Mouse (Mus musculus): Measurements from ENCODE around the gene Gm266.

The Gm266 gene

DNA sequence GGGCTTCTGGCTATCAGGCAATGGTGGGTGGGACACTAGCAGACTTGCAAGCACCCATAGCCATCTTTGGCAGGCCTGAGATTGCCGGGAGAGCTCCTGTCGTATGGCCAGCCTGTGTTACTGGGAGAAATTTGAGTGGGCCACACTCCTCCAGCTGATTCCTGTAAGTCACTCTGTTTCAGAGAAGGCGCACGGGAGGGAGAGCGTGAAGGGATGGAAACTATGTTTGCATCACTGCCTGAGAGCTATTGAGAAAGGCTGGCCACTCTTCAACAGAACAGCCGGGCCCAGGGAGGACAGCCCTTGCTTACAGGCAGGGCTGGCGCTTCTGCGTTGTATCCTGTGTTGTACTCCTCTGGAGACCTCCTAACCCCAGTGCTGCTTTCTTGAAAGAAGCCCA is 49.0 kb downstream of the Gm266 start:
- no peak for DNase-seq (ENCODE audit: low spot score)

GRCm38 (mm10) chr12:111436170-111436569 is 49.5 kb downstream of the Gm266 start:
- no peak for DNase-seq (ENCODE audit: low spot score)

DNA sequence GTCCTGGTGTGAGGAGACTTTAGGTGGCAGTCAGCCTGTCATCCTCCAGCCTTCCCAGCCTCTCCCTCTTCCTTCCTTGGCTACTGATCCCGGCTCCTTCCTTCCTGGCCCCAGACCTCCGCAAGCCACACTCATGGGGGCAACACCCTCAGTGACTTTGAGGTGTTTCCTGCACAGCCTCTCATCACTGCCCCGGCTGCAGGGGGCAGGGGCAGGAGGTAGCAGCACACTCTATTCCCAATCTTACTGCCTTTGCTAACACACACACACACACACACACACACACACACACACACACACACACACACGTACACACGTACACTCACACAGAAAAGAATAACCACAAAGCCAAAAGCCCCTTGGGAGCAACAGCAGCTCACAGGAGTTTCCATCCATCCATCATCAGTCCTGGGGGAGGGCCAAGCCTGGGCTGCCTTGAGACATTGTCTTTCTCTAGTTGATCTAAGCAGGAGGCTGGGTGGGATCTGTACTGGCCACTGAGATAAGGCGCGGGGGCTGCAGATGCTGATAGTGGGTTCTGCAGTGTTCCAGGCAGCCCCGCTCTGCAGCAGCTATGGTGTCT is 50.8 kb downstream of the Gm266 start:
- DNase-seq (ENCODE audit: low spot score), result no peak
